Mouse (Mus musculus) kidney, adult 2 months (tissue): ENCODE results near the gene Vav3.

Experiments used
- CTCF ChIP-seq: fragments of 200-500 bp; conservative IDR thresholded peaks from 2 replicates; pipeline ENCODE4 v1.5.1; 2011; ENCODE audit warnings: low read depth, mild to moderate bottlenecking, control low read depth, low read length, moderate library complexity, mixed read lengths; ENCODE audit not compliant: insufficient read depth, insufficient read length
- POLR2A ChIP-seq: fragments of 200-500 bp; IDR thresholded peaks from one replicate; pipeline ENCODE4 v1.6.1; 2011; ENCODE audit warnings: low read depth, low read length, control low read depth

- no peak; the same call in 1 of the 2 replicates for TF ChIP-seq CTCF
- TF ChIP-seq POLR2A, result no peak
Measured at GRCm38 (mm10) chr3:109544476-109545221, 204.2 kb downstream of the Vav3 start.
